Mouse (Mus musculus): ENCODE measurements around the gene Pde6g.

DNA sequence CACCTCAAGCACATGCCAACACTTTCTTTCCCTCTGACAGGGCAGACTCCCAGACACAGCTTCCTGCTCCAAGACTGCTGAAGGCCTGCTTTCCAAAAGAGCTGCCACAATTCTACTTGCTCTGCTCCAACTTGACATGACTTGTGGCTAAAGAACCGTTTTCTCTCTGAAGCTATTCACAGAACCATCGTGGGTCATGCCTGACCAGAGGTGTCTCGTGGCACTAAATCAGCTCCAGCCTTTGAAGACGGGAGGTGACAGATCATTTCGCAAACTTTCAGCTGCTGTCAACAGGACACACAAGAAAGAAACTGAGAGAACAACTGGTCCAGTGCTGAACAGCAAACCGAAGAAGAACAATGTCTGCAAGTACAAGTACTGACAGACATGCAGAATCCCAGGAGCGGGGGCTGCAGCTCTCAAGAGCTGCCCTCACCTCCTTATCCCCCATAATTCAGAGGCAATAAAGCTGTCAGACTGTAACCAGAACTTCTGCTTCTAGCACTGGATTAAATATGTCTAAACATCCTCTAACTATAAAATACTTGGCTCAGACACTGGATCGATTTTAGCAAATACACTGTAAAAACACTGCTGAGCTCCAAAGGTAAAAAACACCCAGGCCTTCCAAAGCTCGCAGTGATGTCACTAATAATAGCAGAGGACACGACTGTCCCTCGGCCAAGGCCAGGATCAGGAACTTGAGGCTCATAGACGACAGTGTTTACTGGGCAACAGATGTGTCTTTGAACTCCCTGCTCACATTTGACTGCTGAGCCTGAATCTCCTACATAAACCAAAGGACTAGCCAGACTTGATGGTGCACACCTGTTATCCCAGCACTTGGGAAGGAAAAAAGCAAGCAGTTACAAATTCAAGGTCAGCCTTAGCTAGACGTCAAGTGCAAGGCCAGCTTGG is 30.4 kb downstream of the Pde6g start:
- TF ChIP-seq CTCF (IDR thresholded peaks at IDR 0.05; ENCODE audit: extremely low read depth, insufficient read depth, insufficient read length, insufficient replicate concordance) (no peak), POLR2A (IDR thresholded peaks at IDR 0.05; ENCODE audit: low read depth, low read length) (no peak)

All from spleen, adult 2 months (tissue).